Mouse (Mus musculus) lung, postnatal 0 days (tissue): ENCODE measurements around the gene Myb.

ENCODE experiments used
- CTCF ChIP-seq: IDR thresholded peaks from 2 replicates; pipeline ENCODE4 v1.5.1; 2016; ENCODE audit warnings: antibody characterized with exemption, mild to moderate bottlenecking
- EP300 ChIP-seq: IDR thresholded peaks from 2 replicates; pipeline ENCODE4 v1.6.1; 2016; ENCODE audit warnings: antibody characterized with exemption, mild to moderate bottlenecking, control low read depth

DNA sequence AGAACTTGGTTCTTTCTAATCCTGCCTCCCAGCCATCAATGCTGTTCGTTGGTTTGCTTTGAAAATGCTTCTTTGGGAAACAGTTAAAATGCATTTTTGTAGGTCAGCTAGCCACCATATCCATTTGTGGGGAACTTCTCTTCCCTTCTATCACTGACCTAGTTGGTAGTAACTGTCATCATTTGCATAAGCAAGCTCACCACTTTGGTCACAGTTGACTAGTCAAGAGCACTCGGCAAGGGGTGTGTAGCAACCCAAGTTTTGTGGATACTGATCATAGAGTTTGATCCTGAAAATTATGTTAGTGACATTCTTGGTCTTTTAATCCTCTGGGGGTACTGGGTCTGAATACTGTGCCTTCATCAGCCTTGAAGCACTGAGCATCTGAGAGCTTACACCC is 48.1 kb downstream of the Myb start:
- TF ChIP-seq CTCF (no peak), EP300 (no peak)
